Mouse (Mus musculus): ENCODE results near the gene Hoxd11. TPM values are rescaled to one million over a fixed set of nuclear protein-coding genes. Genes with fewer than 3 reads are reported as not detected.

The Hoxd11 gene
- not detected for total RNA-seq (2023)

DNA sequence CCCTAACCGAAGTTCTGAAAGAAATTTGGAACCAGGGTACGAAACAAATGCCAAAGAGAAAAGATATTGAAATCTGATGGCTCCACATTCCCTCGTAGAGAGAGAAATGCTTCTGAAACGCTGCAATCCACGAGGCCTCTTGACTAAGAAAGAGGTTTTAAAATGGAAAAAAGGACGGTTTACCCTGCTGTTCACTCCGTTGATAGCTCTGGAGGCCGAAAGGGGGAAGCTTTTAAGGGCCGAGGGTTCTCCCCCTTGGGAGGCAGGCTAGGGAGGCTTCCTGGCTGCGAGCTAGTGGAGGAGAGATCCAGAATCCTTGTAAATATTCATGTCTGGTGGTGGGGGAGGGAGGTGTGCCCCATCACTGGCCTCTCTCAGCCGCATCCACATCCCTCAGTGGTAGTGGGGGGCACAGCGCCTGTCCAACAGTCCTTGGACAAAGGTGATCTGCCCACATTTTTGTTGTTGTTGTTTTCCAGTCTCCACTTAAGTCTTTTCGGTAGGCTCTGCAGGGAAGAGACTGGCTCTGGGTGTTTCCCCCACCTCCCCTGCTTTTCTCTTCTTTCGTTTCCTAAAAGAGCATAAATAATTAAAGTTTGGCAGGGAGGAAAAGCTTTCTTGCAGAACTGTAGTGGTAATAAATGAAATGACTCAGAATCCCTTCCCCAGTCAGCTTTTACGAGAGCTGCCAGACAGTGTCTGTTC, at the start of gene Hoxd11:
Gene Hoxd11 (plus strand): TSS at position 667 of the 705 bp plus-strand sequence.

DNA sequence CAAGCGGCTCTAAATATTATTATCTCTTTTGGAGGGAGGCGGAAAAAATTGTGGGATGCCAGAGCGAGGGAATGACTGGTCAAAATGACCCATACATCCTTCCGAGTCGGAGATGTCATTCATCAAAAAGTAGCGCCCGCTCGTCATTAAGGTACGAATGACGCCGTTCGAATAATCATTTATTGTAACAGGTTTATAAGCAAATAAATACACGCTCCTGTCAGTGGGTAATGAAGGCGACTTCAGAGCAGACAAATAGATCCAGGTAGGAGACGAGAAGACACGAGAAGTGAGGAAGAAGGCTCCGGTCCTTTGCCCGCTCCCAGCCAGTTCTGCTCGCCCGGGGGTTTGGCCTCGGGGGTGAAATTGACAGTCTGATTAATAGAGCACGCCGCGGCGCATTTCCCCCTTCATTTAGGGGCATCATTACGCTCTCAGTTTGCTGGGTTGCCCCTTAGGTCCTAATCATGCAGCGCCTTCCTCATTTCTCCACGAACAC, 19.8 kb upstream of the Hoxd11 start, which contains the start of gene Evx2:
Gene Evx2 (minus strand): TSS at position 51 of the 499 bp plus-strand sequence.

GRCm38 (mm10) chr2:74667842-74668357, 11.5 kb upstream of the Hoxd11 start, which contains the start of gene Hoxd13:
TSS of gene Hoxd13 (plus strand) at chr2:74668310.

DNA sequence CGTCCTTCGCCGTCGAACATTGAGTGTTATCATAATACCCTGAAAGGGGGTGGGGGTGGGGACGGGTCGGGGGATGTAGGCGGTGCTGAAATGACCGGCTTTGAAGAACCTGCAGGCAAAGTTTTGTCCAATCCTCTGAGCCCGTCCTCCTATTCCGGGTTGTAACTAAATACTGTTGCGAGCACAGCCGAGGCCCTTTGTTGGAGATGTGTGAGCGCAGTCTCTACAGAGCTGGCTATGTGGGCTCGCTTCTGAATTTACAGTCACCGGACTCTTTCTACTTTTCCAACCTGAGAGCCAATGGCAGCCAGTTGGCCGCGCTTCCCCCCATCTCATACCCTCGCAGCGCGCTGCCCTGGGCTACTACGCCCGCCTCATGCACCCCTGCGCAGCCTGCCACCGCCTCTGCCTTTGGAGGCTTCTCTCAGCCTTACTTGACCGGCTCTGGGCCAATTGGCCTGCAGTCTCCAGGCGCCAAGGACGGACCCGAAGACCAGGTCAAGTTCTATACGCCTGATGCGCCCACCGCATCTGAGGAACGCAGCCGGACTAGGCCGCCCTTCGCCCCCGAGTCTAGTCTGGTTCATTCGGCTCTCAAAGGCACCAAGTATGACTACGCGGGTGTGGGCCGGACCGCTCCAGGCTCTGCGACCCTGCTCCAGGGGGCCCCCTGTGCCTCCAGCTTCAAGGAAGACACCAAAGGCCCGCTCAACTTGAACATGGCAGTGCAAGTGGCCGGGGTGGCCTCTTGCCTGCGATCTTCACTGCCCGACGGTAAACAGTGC, 4.3 kb upstream of the Hoxd11 start, which contains the start of gene Hoxd12:
Gene Hoxd12 (plus strand): TSS at position 133 of the 785 bp plus-strand sequence.

GRCm38 (mm10) chr2:74691022-74691951, 11.9 kb downstream of the Hoxd11 start, which contains the start of gene Hoxd10:
TSS of gene Hoxd10 (plus strand) at chr2:74691924.

DNA sequence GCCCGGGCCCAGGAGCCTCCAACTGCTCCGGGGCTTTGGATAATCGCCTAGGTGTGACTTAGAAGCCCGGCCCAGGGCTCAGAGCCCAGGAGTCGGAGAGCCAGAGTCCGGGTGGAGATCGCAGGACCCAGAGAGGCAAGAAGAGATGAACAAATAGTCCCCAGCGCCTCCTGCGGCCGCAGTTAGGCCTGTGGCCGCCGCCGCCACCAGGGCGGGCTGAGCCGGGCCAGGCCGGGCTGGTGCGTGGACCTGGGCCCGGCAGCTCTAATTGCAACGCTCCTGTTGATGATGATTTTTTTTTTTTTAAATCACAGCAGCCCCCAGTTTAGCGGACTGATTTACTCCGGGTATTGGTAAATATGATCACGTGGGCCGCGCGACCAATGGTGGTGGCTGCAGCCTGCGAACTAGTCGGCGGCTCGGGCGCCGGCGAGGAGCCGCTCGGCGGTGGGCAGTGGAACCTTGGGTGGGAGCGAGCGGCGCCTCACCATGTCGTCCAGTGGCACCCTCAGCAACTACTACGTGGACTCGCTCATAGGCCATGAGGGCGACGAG, 18.3 kb downstream of the Hoxd11 start, which contains the start of gene Hoxd9:
Gene Hoxd9 (plus strand): TSS at position 161 of the 555 bp plus-strand sequence.

GRCm38 (mm10) chr2:74704393-74704998, 25.1 kb downstream of the Hoxd11 start, which contains the start of gene Hoxd8:
TSS of gene Hoxd8 (plus strand) at chr2:74704615.

DNA sequence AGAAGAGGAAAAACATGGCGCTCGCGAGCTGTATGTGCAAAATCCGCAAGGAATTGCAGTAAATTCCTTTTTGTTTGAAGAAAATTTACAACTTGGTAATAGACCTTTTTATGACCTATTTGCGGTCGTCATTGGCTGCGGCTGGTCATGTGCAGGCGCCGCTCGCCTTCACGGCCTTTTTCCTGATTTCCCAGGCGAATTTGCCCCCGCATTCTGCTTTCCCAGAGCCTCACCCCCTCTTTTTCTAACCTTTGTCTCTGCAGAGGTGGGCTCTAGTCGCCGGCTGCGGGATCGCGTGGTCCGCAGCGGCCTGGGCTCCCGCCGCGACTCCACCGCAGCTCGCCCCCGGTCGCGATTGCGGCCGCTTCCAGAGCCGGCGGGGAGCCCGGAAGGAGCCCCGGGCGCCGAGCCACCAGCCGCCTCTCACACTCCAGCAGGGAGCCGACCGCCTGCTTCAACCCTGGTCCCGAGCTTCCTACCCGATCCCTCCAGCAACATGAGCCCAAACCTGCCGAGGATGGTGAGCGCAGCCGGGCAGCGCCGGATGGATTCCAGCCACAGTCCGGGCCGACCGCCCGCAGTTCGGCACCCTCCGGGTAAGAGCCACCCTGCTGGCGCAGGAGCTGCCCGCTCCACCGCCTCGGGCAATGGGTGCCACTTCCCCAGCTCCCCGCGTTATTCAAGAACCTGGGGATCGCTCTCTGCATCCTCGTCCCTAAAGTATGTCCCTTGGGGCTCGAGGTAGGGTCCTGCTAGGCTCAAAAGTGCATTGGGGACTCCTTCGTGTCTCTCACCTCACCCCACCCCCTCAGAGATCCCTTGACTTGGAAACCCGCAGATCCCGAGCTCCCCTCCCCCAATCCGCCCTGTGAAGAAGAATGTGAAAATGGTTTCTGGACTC, 32.6 kb downstream of the Hoxd11 start, which contains the start of the genes Hoxd3 and Hoxd4:
Gene Hoxd3 (plus strand): TSS at position 207 of the 901 bp plus-strand sequence.
Gene Hoxd4 (plus strand): TSS at position 209 of the 901 bp plus-strand sequence.

GRCm38 (mm10) chr2:74726551-74726950, 47.2 kb downstream of the Hoxd11 start, which contains the start of gene Gm28230:
TSS of gene Gm28230 (plus strand) at chr2:74726728.

Other genes starting within 250 kb of the Hoxd11 start
- gene Lnpk, start 100.1 kb upstream of the Hoxd11 start, total RNA-seq (2023) = 10 to 100 TPM; 27.4 to 31.5 TPM
- gene Evx2, start 20.0 kb upstream of the Hoxd11 start, total RNA-seq (2023) = not detected
- gene Hoxd13, start 11.2 kb upstream of the Hoxd11 start, total RNA-seq (2023) = not detected
- gene Hoxd12, start 4.5 kb upstream of the Hoxd11 start, total RNA-seq (2023) = not detected
- not detected for gene Hoxd10, start 12.4 kb downstream of the Hoxd11 start, total RNA-seq (2023)
- not detected for gene Hoxd9, start 18.2 kb downstream of the Hoxd11 start, total RNA-seq (2023)
- not detected for gene Hoxd8, start 25.1 kb downstream of the Hoxd11 start, total RNA-seq (2023)
- gene Hoxd3, start 32.4 kb downstream of the Hoxd11 start, total RNA-seq (2023) = not detected
- gene Hoxd4, start 32.4 kb downstream of the Hoxd11 start, total RNA-seq (2023) = not detected
- not detected for gene Gm28230, start 47.2 kb downstream of the Hoxd11 start, total RNA-seq (2023)
- not detected for gene Hoxd1, start 83.4 kb downstream of the Hoxd11 start, total RNA-seq (2023)
- gene Mtx2, start 146.2 kb downstream of the Hoxd11 start, total RNA-seq (2023) = 10 to 100 TPM; 23.0 to 24.6 TPM